Mouse (Mus musculus): ENCODE results near the gene Gpatch4. TPM values are rescaled to one million over a fixed set of nuclear protein-coding genes. Genes with fewer than 3 reads are reported as not detected.

The Gpatch4 gene
- polyA plus RNA-seq, 1 experiment: not detected

- TF ChIP-seq POLR2A (IDR thresholded peaks at IDR 0.05; ENCODE audit: insufficient read depth, low read depth, low read length) (no peak), CTCF (IDR thresholded peaks at IDR 0.05; ENCODE audit: insufficient read depth, low read depth, low read length) (no peak)
- H3K27ac ChIP-seq (ENCODE audit: insufficient read depth, low read depth, low read length): no peak overlapping the region
- peaks cover 4% of the 10 kb centered on the region for H3K4me1 ChIP-seq (ENCODE audit: control insufficient read depth, insufficient read depth, low read length)
- H3K4me3 ChIP-seq (ENCODE audit: insufficient read depth, low read depth, low read length): no peak overlapping the region
- 98% methylated on average over 2 of the region's 2 CpGs for WGBS
Observed at GRCm38 (mm10) chr3:88084001-88084400, 41.1 kb downstream of the Gpatch4 start.

GRCm38 (mm10) chr3:88085459-88085858 is 42.6 kb downstream of the Gpatch4 start:
- TF ChIP-seq POLR2A (IDR thresholded peaks at IDR 0.05; ENCODE audit: insufficient read depth, low read depth, low read length) (no peak), CTCF (IDR thresholded peaks at IDR 0.05; ENCODE audit: insufficient read depth, low read depth, low read length) (no peak)
- H3K27ac ChIP-seq (ENCODE audit: insufficient read depth, low read depth, low read length): no peak overlapping the region
- H3K4me1 ChIP-seq (ENCODE audit: control insufficient read depth, insufficient read depth, low read length): peaks cover 4% of the 10 kb centered on the region
- WGBS: 82% methylated on average over 5 of the region's 9 CpGs
- H3K4me3 ChIP-seq (ENCODE audit: insufficient read depth, low read depth, low read length): no peak overlapping the region

- H3K27ac ChIP-seq (ENCODE audit: insufficient read depth, low read depth, low read length): no peak overlapping the region
- H3K4me1 ChIP-seq (ENCODE audit: control insufficient read depth, insufficient read depth, low read length): no peaks in the 10 kb centered on the region
- WGBS: 84% methylated on average over 1 of the region's 1 CpGs
- H3K4me3 ChIP-seq (ENCODE audit: insufficient read depth, low read depth, low read length): no peak overlapping the region
- TF ChIP-seq CTCF (IDR thresholded peaks at IDR 0.05; ENCODE audit: insufficient read depth, low read depth, low read length) (no peak), POLR2A (IDR thresholded peaks at IDR 0.05; ENCODE audit: insufficient read depth, low read depth, low read length) (no peak)
Observed at GRCm38 (mm10) chr3:88087688-88088087, 44.8 kb downstream of the Gpatch4 start.

GRCm38 (mm10) chr3:88090106-88090505 is 47.2 kb downstream of the Gpatch4 start:
- TF ChIP-seq CTCF (IDR thresholded peaks at IDR 0.05; ENCODE audit: insufficient read depth, low read depth, low read length): no peak
- no peak for TF ChIP-seq POLR2A (IDR thresholded peaks at IDR 0.05; ENCODE audit: insufficient read depth, low read depth, low read length)
- no peak overlapping the region for H3K27ac ChIP-seq (ENCODE audit: insufficient read depth, low read depth, low read length)
- 0 out of 2 replicates have a peak, but pooled peaks cover 8% of the 10 kb centered on the region for H3K4me1 ChIP-seq (ENCODE audit: control insufficient read depth, insufficient read depth, low read length)
- WGBS: 91% methylated on average over 7 of the region's 7 CpGs
- no peak overlapping the region for H3K4me3 ChIP-seq (ENCODE audit: insufficient read depth, low read depth, low read length)

- no peak for TF ChIP-seq CTCF (IDR thresholded peaks at IDR 0.05; ENCODE audit: insufficient read depth, low read depth, low read length)
- no peak for TF ChIP-seq POLR2A (IDR thresholded peaks at IDR 0.05; ENCODE audit: insufficient read depth, low read depth, low read length)
- WGBS: 94% methylated on average over 6 of the region's 6 CpGs
Observed at GRCm38 (mm10) chr3:88090616-88091015, 47.7 kb downstream of the Gpatch4 start.

GRCm38 (mm10) chr3:88094126-88094525 is 51.2 kb downstream of the Gpatch4 start:
- 69% methylated on average over 5 of the region's 5 CpGs for WGBS
- Histone ChIP-seq H3K4me3 (ENCODE audit: insufficient read depth, low read depth, low read length) (no peak overlapping the region), H3K27ac (ENCODE audit: insufficient read depth, low read depth, low read length) (no peak overlapping the region), H3K4me1 (ENCODE audit: control insufficient read depth, insufficient read depth, low read length) (peaks cover 8% of the 10 kb centered on the region; the same call in 1 of the 2 replicates)
- TF ChIP-seq POLR2A (IDR thresholded peaks at IDR 0.05; ENCODE audit: insufficient read depth, low read depth, low read length) (no peak), CTCF (IDR thresholded peaks at IDR 0.05; ENCODE audit: insufficient read depth, low read depth, low read length) (no peak)

More at GRCm38 (mm10) chr3:88090616-88091015, 47.7 kb downstream of the Gpatch4 start:
- no peak overlapping the region for H3K4me3 ChIP-seq (ENCODE audit: insufficient read depth, low read depth, low read length)
- H3K4me1 ChIP-seq (ENCODE audit: control insufficient read depth, insufficient read depth, low read length): 0 out of 2 replicates have a peak, but pooled peaks cover 8% of the 10 kb centered on the region
- H3K27ac ChIP-seq (ENCODE audit: insufficient read depth, low read depth, low read length): no peak overlapping the region

- no peak for TF ChIP-seq CTCF (IDR thresholded peaks at IDR 0.05; ENCODE audit: insufficient read depth, low read depth, low read length)
- no peak for TF ChIP-seq POLR2A (IDR thresholded peaks at IDR 0.05; ENCODE audit: insufficient read depth, low read depth, low read length)
- Histone ChIP-seq H3K4me1 (ENCODE audit: control insufficient read depth, insufficient read depth, low read length) (peaks cover 8% of the 10 kb centered on the region; the same call in 1 of the 2 replicates), H3K4me3 (ENCODE audit: insufficient read depth, low read depth, low read length) (no peak overlapping the region), H3K27ac (ENCODE audit: insufficient read depth, low read depth, low read length) (no peak overlapping the region)
- 66% methylated on average over 6 of the region's 6 CpGs for WGBS
Observed at GRCm38 (mm10) chr3:88097666-88098065, 54.8 kb downstream of the Gpatch4 start.

GRCm38 (mm10) chr3:88100251-88100650 is 57.3 kb downstream of the Gpatch4 start:
- no peaks in the 10 kb centered on the region; the same call in 1 of the 2 replicates for H3K4me1 ChIP-seq (ENCODE audit: control insufficient read depth, insufficient read depth, low read length)
- H3K4me3 ChIP-seq (ENCODE audit: insufficient read depth, low read depth, low read length): no peak overlapping the region
- TF ChIP-seq CTCF (IDR thresholded peaks at IDR 0.05; ENCODE audit: insufficient read depth, low read depth, low read length) (no peak), POLR2A (IDR thresholded peaks at IDR 0.05; ENCODE audit: insufficient read depth, low read depth, low read length) (no peak)
- 45% methylated on average over 3 of the region's 3 CpGs for WGBS
- no peak overlapping the region for H3K27ac ChIP-seq (ENCODE audit: insufficient read depth, low read depth, low read length)

- H3K4me3 ChIP-seq (ENCODE audit: insufficient read depth, low read depth, low read length): no peak overlapping the region
- H3K4me1 ChIP-seq (ENCODE audit: control insufficient read depth, insufficient read depth, low read length): no peaks in the 10 kb centered on the region; the same call in 1 of the 2 replicates
- WGBS: 95% methylated on average over 7 of the region's 7 CpGs
- no peak overlapping the region for H3K27ac ChIP-seq (ENCODE audit: insufficient read depth, low read depth, low read length)
- TF ChIP-seq CTCF (IDR thresholded peaks at IDR 0.05; ENCODE audit: insufficient read depth, low read depth, low read length) (no peak), POLR2A (IDR thresholded peaks at IDR 0.05; ENCODE audit: insufficient read depth, low read depth, low read length) (no peak)
Observed at GRCm38 (mm10) chr3:88101736-88102135, 58.8 kb downstream of the Gpatch4 start.

Measured in olfactory bulb, adult 2 months (tissue).